Mouse (Mus musculus): ENCODE results near the gene Tmed5.

DNA sequence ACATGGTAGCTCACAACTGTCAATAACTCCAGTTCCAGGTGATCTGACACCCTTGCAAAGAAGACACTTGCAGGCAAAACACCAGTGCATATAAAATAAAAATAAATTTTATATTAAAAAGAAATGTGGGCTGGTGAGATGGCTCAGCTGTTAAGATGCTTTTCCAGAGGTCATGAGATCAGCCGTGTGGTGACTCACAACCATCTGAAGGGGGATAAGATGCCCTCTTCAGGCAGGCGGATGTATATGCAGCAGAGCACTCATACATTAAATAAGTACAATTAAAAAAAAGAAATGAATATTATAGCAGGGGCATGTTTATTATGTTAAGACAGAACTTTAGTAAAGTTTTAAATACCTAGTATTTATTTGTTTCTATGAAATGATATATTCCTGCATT lies 50.0 kb downstream of the Tmed5 start:
- TF ChIP-seq CTCF (IDR thresholded peaks at IDR 0.05; ENCODE audit: control insufficient read depth, insufficient read depth, low read length): peak; percentile 25; the same call in 1 of the 2 replicates
- TF ChIP-seq POLR2A (IDR thresholded peaks at IDR 0.05; ENCODE audit: borderline replicate concordance, control insufficient read depth, low read depth, low read length): no peak

Data from bone marrow, adult 2 months (tissue).